Mouse (Mus musculus) MEL (cell line): ENCODE results near the gene Myo10. TPM values are rescaled to one million over a fixed set of nuclear protein-coding genes. Genes with fewer than 3 reads are reported as not detected.

Source experiments
- DNase-seq: peaks from one replicate; pipeline ENCODE4 v3.0.0; 2011; ENCODE audit warnings: low read depth, low spot score
- H3K27ac ChIP-seq: 2 replicates; pipeline ENCODE4 v1.5.1; 2012; ENCODE audit warnings: low read depth, mild to moderate bottlenecking, control low read depth, low read length, moderate library complexity; ENCODE audit not compliant: control insufficient read depth
- H3K27me3 ChIP-seq, 2 experiments: fragments of 150-350 bp in 1 of 2; sonication (generic) in 1 of 2; 2 replicates each; pipeline ENCODE4 v1.6.1; 2012; ENCODE audit warnings: low read length in 2 of 2, mild to moderate bottlenecking in 2 of 2, improper control_type of control experiment in 1 of 2, moderate library complexity in 1 of 2; ENCODE audit not compliant: insufficient read depth in 2 of 2, control insufficient read depth in 1 of 2
- H3K36me3 ChIP-seq, 2 experiments: 2 replicates each; pipeline ENCODE4 v1.6.1; 2012 to 2014; ENCODE audit warnings: low read length in 2 of 2, improper control_type of control experiment in 1 of 2, inconsistent platforms in 1 of 2, mild to moderate bottlenecking in 1 of 2; ENCODE audit not compliant: insufficient read depth in 2 of 2, control insufficient read depth in 1 of 2
- H3K4me1 ChIP-seq, 2 experiments: fragments of 150-350 bp in 1 of 2; sonication (generic) in 1 of 2; 2 replicates each; pipeline ENCODE4 v1.6.1; 2012; ENCODE audit warnings: low read length in 2 of 2, improper control_type of control experiment in 1 of 2, mild to moderate bottlenecking in 1 of 2; ENCODE audit not compliant: insufficient read depth in 2 of 2, control insufficient read depth in 1 of 2
- H3K4me3 ChIP-seq, 2 experiments: fragments of 150-350 bp in 1 of 2; sonication (generic) in 1 of 2; 2 replicates each; pipeline ENCODE4 v1.5.1; 2012; ENCODE audit warnings: low read depth in 2 of 2, low read length in 2 of 2, mild to moderate bottlenecking in 2 of 2, moderate library complexity in 2 of 2, control low read depth in 1 of 2, improper control_type of control experiment in 1 of 2; ENCODE audit not compliant: control insufficient read depth in 1 of 2, insufficient read depth in 1 of 2
- H3K79me2 ChIP-seq: 2 replicates; pipeline ENCODE4 v1.6.1; 2012; ENCODE audit warnings: mild to moderate bottlenecking, low read length, moderate library complexity; ENCODE audit not compliant: control insufficient read depth, poor library complexity, insufficient read depth
- H3K9ac ChIP-seq: 2 replicates; pipeline ENCODE4 v1.6.1; 2012; ENCODE audit warnings: low read depth, mild to moderate bottlenecking, control low read depth, low read length, moderate library complexity; ENCODE audit not compliant: control insufficient read depth, poor library complexity, severe bottlenecking
- H3K9me3 ChIP-seq: fragments of 150-350 bp; sonication (generic); replicated peaks from 2 replicates; pipeline ENCODE4 v1.6.1; 2012; ENCODE audit warnings: mild to moderate bottlenecking, low read length, improper control_type of control experiment, moderate library complexity; ENCODE audit not compliant: insufficient read depth
- CTCF ChIP-seq, 3 experiments: IDR thresholded peaks in 2 of 3; conservative IDR thresholded peaks in 1 of 3; 2 replicates each; pipeline ENCODE4 v1.5.1; 2011 to 2012; ENCODE audit warnings: low read length in 3 of 3, low read depth in 2 of 3, mild to moderate bottlenecking in 2 of 3, improper control_type of control experiment in 1 of 3, inconsistent platforms in 1 of 3, mixed read lengths in 1 of 3, moderate library complexity in 1 of 3; ENCODE audit not compliant: control insufficient read depth in 1 of 3, insufficient read depth in 1 of 3, poor library complexity in 1 of 3, severe bottlenecking in 1 of 3
- E2F4 ChIP-seq: IDR thresholded peaks from 2 replicates; pipeline ENCODE4 v1.6.1; 2011; ENCODE audit warnings: low read depth, low read length, improper control_type of control experiment, borderline replicate concordance
- ELF1 ChIP-seq: IDR thresholded peaks from 2 replicates; pipeline ENCODE4 v1.6.1; 2014; ENCODE audit warnings: low read depth, mild to moderate bottlenecking, inconsistent platforms, low read length, improper control_type of control experiment, moderate library complexity
- GABPA ChIP-seq: IDR thresholded peaks from 2 replicates; pipeline ENCODE4 v1.6.1; 2012; ENCODE audit warnings: low read depth, mild to moderate bottlenecking, inconsistent platforms, low read length, improper control_type of control experiment, moderate library complexity
- GATA1 ChIP-seq: IDR thresholded peaks from 2 replicates; pipeline ENCODE4 v1.6.1; 2011; ENCODE audit warnings: low read depth, low read length, improper control_type of control experiment
- HCFC1 ChIP-seq: IDR thresholded peaks from 2 replicates; pipeline ENCODE4 v1.6.1; 2012; ENCODE audit warnings: low read depth, mild to moderate bottlenecking, inconsistent platforms, low read length, improper control_type of control experiment, moderate library complexity
- JUND ChIP-seq: IDR thresholded peaks from 2 replicates; pipeline ENCODE4 v1.6.1; 2011; ENCODE audit warnings: low read depth, mild to moderate bottlenecking, improper control_type of control experiment, low read length
- KAT2A ChIP-seq: conservative IDR thresholded peaks from 2 replicates; pipeline ENCODE4 v1.6.1; 2012; ENCODE audit warnings: low read depth, low read length, improper control_type of control experiment, inconsistent platforms
- MAX ChIP-seq: IDR thresholded peaks from 2 replicates; pipeline ENCODE4 v1.6.1; 2011; ENCODE audit warnings: low read length, improper control_type of control experiment
- MAZ ChIP-seq: IDR thresholded peaks from 2 replicates; pipeline ENCODE4 v1.6.1; 2012; ENCODE audit warnings: low read depth, mild to moderate bottlenecking, inconsistent platforms, low read length, improper control_type of control experiment
- MEF2A ChIP-seq: IDR thresholded peaks from 2 replicates; pipeline ENCODE4 v1.6.1; 2014; ENCODE audit warnings: low read depth, mild to moderate bottlenecking, inconsistent platforms, low read length, improper control_type of control experiment; ENCODE audit not compliant: poor library complexity, insufficient replicate concordance, severe bottlenecking; ENCODE audit errors: extremely low read depth
- MYB ChIP-seq: IDR thresholded peaks from 2 replicates; pipeline ENCODE4 v1.6.1; 2011; ENCODE audit warnings: mild to moderate bottlenecking, low read depth, low read length, improper control_type of control experiment
- MYC ChIP-seq: IDR thresholded peaks from 2 replicates; pipeline ENCODE4 v1.6.1; 2011; ENCODE audit warnings: low read depth, mild to moderate bottlenecking, low read length, improper control_type of control experiment, moderate library complexity
- NELFE ChIP-seq: IDR thresholded peaks from 2 replicates; pipeline ENCODE4 v1.6.1; 2011; ENCODE audit warnings: low read depth, low read length, improper control_type of control experiment
- NRF1 ChIP-seq: IDR thresholded peaks from 2 replicates; pipeline ENCODE4 v1.6.1; 2014; ENCODE audit warnings: low read depth, mild to moderate bottlenecking, inconsistent platforms, low read length, improper control_type of control experiment, moderate library complexity; ENCODE audit not compliant: poor library complexity, insufficient read depth, severe bottlenecking
- POLR2A ChIP-seq, 2 experiments: IDR thresholded peaks; 2 replicates each; pipeline ENCODE4 v1.6.1; 2011 to 2012; ENCODE audit warnings: low read length in 2 of 2, mild to moderate bottlenecking in 2 of 2, control low read depth in 1 of 2, improper control_type of control experiment in 1 of 2, low read depth in 1 of 2, moderate library complexity in 1 of 2; ENCODE audit not compliant: control insufficient read depth in 1 of 2, insufficient read depth in 1 of 2, poor library complexity in 1 of 2
- POLR2AphosphoS5 ChIP-seq: IDR thresholded peaks from 2 replicates; pipeline ENCODE4 v1.6.1; 2012; ENCODE audit warnings: low read depth, borderline replicate concordance, mild to moderate bottlenecking, inconsistent platforms, low read length, moderate library complexity, mixed read lengths
- RCOR1 ChIP-seq: IDR thresholded peaks from 2 replicates; pipeline ENCODE4 v1.6.1; 2012; ENCODE audit warnings: low read depth, mild to moderate bottlenecking, inconsistent platforms, low read length, improper control_type of control experiment
- SIN3A ChIP-seq: IDR thresholded peaks from 2 replicates; pipeline ENCODE4 v1.6.1; 2012; ENCODE audit warnings: low read length, improper control_type of control experiment, inconsistent platforms
- TAL1 ChIP-seq: IDR thresholded peaks from 2 replicates; pipeline ENCODE4 v1.6.1; 2012; ENCODE audit warnings: mild to moderate bottlenecking, inconsistent platforms, low read length, moderate library complexity, mixed read lengths
- TCF12 ChIP-seq: IDR thresholded peaks from 2 replicates; pipeline ENCODE4 v1.6.1; 2014; ENCODE audit warnings: low read depth, mild to moderate bottlenecking, inconsistent platforms, low read length, improper control_type of control experiment, moderate library complexity
- UBTF ChIP-seq: IDR thresholded peaks from 2 replicates; pipeline ENCODE4 v1.6.1; 2012; ENCODE audit warnings: low read depth, mild to moderate bottlenecking, inconsistent platforms, low read length, improper control_type of control experiment, moderate library complexity, borderline replicate concordance; ENCODE audit not compliant: insufficient read depth
- USF1 ChIP-seq: IDR thresholded peaks from 2 replicates; pipeline ENCODE4 v1.6.1; 2014; ENCODE audit warnings: low read depth, mild to moderate bottlenecking, inconsistent platforms, low read length, improper control_type of control experiment, moderate library complexity
- ZC3H11A ChIP-seq: IDR thresholded peaks from 2 replicates; pipeline ENCODE4 v1.6.1; 2012; ENCODE audit warnings: low read depth, mild to moderate bottlenecking, inconsistent platforms, low read length, improper control_type of control experiment
- ZKSCAN1 ChIP-seq: IDR thresholded peaks from 2 replicates; pipeline ENCODE4 v1.6.1; 2012; ENCODE audit warnings: low read depth, mild to moderate bottlenecking, inconsistent platforms, low read length, improper control_type of control experiment, moderate library complexity
- ZMIZ1 ChIP-seq: IDR thresholded peaks from 2 replicates; pipeline ENCODE4 v1.6.1; 2012; ENCODE audit warnings: low read depth, mild to moderate bottlenecking, inconsistent platforms, low read length, improper control_type of control experiment, moderate library complexity
- polyA plus RNA-seq, 2 experiments: library from polyadenylated mRNA; stranded (reverse) in 1 of 2; unstranded in 1 of 2; fragments of >175 nt in 1 of 2; fragments of >200 nt in 1 of 2; gene quantifications; 2 replicates each; pipeline versions ENCODE4 v1.2.1 to v1.2.4; 2012; ENCODE audit warnings: low replicate concordance in 2 of 2, low read depth in 1 of 2; ENCODE audit not compliant: insufficient read length in 2 of 2, insufficient read depth in 1 of 2, missing spikeins in 1 of 2
- total RNA-seq: library from RNA; depleted of rRNA; stranded (reverse); fragments of 300-350 nt; gene quantifications from 2 replicates; pipeline ENCODE4 v1.2.3, GENCODE M21; 2012

The Myo10 gene
- total and polyA plus RNA-seq, 3 experiments = 0.01 TPM; not detected in 2

DNA sequence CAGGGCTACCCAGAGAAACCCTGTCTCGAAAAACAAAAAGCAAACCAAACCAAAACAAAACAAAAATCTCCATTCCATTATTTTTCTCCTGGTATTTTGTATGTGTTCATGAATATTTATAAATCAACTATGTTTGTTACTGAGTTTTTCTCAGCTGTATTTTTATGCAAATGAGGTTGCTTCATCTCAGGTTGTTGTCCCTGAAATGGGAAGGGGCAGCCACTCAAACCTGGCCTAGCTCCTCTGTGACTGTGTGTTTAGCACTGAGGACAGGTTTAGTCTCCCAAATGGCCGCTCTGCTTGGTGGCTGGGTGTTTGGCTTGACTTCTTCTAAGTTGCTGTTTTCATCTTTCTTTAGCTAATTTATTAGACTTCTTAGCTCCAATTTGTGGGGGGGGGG, 138.7 kb downstream of the Myo10 start:
- Histone ChIP-seq H3K9ac (no peak overlapping the region), H3K4me3 (no peak overlapping the region), H3K27me3 (no peaks in the 10 kb centered on the region), H3K27ac (no peak overlapping the region), H3K9me3 (no peaks in the 10 kb centered on the region), H3K4me1 (no peaks in the 10 kb centered on the region), H3K79me2 (no peaks in the 10 kb centered on the region), H3K36me3 (no peaks in the 10 kb centered on the region)
- TF ChIP-seq TCF12 (no peak), RCOR1 (no peak), E2F4 (no peak), UBTF (no peak), CTCF (IDR thresholded peaks at IDR 0.05 in 2 of 3, conservative IDR thresholded peaks at IDR 0.05 in 1 of 3; ENCODE audit: control insufficient read depth in 1 of 3, insufficient read depth in 1 of 3, low read depth in 2 of 3, low read length in 3 of 3, poor library complexity in 1 of 3, severe bottlenecking in 1 of 3) (no peak), JUND (no peak), MYC (no peak), ZC3H11A (no peak), GATA1 (no peak), GABPA (no peak), NELFE (no peak), KAT2A (no peak), ZKSCAN1 (no peak), ELF1 (no peak), TAL1 (no peak), POLR2AphosphoS5 (no peak), POLR2A (IDR thresholded peaks at IDR 0.05; ENCODE audit: control insufficient read depth in 1 of 2, insufficient read depth in 1 of 2, low read depth in 1 of 2, low read length in 2 of 2, poor library complexity in 1 of 2) (no peak), MYB (no peak)
- DNase-seq = no peak

DNA sequence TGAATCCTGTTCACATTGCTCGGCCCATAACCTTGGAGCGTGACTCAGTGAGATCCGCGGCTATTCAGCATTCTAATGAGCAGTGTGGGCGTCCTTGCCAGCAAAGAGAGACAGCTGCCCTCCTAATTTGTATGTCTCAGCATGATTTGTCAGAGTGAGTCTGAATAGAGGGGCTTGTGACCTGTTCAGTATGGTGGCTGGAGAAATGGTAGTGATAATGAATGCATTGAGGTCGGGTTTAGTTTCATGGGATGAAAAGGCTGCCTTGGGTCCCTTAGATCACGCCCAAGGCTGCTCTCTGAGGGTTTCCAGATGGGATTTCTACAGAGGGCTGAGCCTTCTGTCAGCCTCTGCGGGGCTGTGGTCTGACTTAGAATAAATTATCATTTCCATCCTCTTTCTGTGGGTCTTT, 139.5 kb downstream of the Myo10 start:
- no peak overlapping the region for H3K27ac ChIP-seq
- H3K4me3 ChIP-seq = no peak overlapping the region
- H3K27me3 ChIP-seq = no peaks in the 10 kb centered on the region
- TF ChIP-seq POLR2AphosphoS5 (no peak), ZKSCAN1 (no peak), UBTF (no peak), MYB (no peak), MYC (no peak), NRF1 (no peak), MAX (no peak), NELFE (no peak), SIN3A (no peak), USF1 (no peak), MAZ (no peak), MEF2A (no peak), GABPA (no peak), ZMIZ1 (no peak), JUND (no peak), HCFC1 (no peak)
- H3K36me3 ChIP-seq = no peaks in the 10 kb centered on the region
- H3K9ac ChIP-seq = no peak overlapping the region
- no peaks in the 10 kb centered on the region for H3K79me2 ChIP-seq
- no peak for DNase-seq
- H3K9me3 ChIP-seq = no peaks in the 10 kb centered on the region
- H3K4me1 ChIP-seq = no peaks in the 10 kb centered on the region
